Mouse (Mus musculus) kidney, postnatal 0 days (tissue): ENCODE data around the gene Galntl5. TPM values are rescaled to one million over a fixed set of nuclear protein-coding genes. Genes with fewer than 3 reads are reported as not detected.
A peak's percentile ranks its signal among the peaks of the same experiment; 100 is the strongest.
"Not testable (repeated sequence)": the region's sequence is repeated elsewhere in the genome, so short reads cannot be mapped to it uniquely, and the experiment has no call there.

Source experiments
- ATAC-seq: fragments of 200-750 bp; cut with Nextera tagmentation; replicated peaks from 2 replicates; pipeline ENCODE4 v1.8.0; 2017; ENCODE audit warnings: low read depth, moderate number of reproducible peaks, moderate TSS enrichment, moderate library complexity; ENCODE audit not compliant: low FRiP score
- DNase-seq: peaks from one replicate; pipeline ENCODE4 v3.0.0-alpha.2; 2016; ENCODE audit warnings: low spot score
- H3K27ac ChIP-seq: fragments of 300-500 bp; sonication (generic); 2 replicates; pipeline ENCODE4 v1.5.1; 2014; ENCODE audit warnings: mild to moderate bottlenecking
- H3K27me3 ChIP-seq: fragments of 300-500 bp; sonication (generic); 2 replicates; pipeline ENCODE4 v1.6.1; 2014; ENCODE audit warnings: low read length, mixed read lengths; ENCODE audit not compliant: insufficient read depth
- H3K36me3 ChIP-seq: fragments of 300-500 bp; sonication (generic); 2 replicates; pipeline ENCODE4 v1.6.1; 2014; ENCODE audit warnings: low read length, mixed read lengths; ENCODE audit not compliant: insufficient read depth
- H3K4me1 ChIP-seq: fragments of 300-500 bp; sonication (generic); replicated peaks from 2 replicates; pipeline ENCODE4 v1.6.1; 2014; ENCODE audit warnings: antibody characterized with exemption, low read length, mixed read lengths; ENCODE audit not compliant: insufficient read depth
- H3K4me2 ChIP-seq: fragments of 300-500 bp; sonication (generic); 2 replicates; pipeline ENCODE4 v1.6.1; 2014; ENCODE audit warnings: mild to moderate bottlenecking, low read length, moderate library complexity, mixed read lengths
- H3K4me3 ChIP-seq: fragments of 300-500 bp; sonication (generic); replicated peaks from 2 replicates; pipeline ENCODE4 v1.5.1; 2014; ENCODE audit warnings: low read depth, low read length
- H3K9ac ChIP-seq: fragments of 300-500 bp; sonication (generic); 2 replicates; pipeline ENCODE4 v1.6.1; 2014; ENCODE audit warnings: low read depth, low read length
- H3K9me3 ChIP-seq: fragments of 300-500 bp; sonication (generic); replicated peaks from 2 replicates; pipeline ENCODE4 v1.6.1; 2016; ENCODE audit warnings: low read length, inconsistent platforms, mixed read lengths
- CTCF ChIP-seq: IDR thresholded peaks from 2 replicates; pipeline ENCODE4 v1.5.1; 2016; ENCODE audit warnings: antibody characterized with exemption, low read depth, mild to moderate bottlenecking, moderate library complexity
- WGBS: fragments of 180-500 bp; shearing (Covaris S2); extraction: QIAGEN DNeasy Blood & Tissue Kit; methylation state at CpG from one replicate; pipeline ENCODE4 v1.1.7; 2014; 5-methylcytosine and 5-hydroxymethylcytosine counted together
- polyA plus RNA-seq: library from polyadenylated mRNA; unstranded; fragments of >200 nt; fragmentation: Nextera tagmentation; extraction: Ambion mirVana; gene quantifications from 2 replicates; pipeline ENCODE4 v1.2.1, GENCODE M21; 2015

Gene Galntl5
- polyA plus RNA-seq, 1 experiment from 2014 or later: not detected

DNA sequence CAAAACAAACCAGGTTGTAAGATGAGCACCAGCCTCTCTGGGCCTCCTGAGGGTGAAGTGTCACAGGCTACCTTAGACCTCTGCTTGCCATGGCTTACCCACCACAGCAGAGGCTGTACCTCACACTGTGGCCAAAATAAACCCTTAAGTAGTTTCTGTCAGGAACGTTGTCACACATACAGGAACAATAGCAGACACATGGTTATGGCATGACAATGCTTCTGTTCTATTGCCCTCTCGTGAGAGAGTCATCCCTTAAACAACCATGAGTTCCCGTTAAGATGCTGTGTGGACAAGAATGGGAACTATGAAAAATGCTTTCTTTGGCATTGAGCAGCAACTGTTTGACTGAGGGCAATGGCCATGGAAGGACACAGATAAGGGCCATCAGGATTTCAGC, 40.3 kb downstream of the Galntl5 start, which contains the start of gene Galnt11:
TSS of gene Galnt11 (plus strand) at position 301 of the 400 bp plus-strand sequence.
- Histone ChIP-seq H3K27ac (peak within 1 kb of the TSS; percentile 92), H3K9ac (peak within 1 kb of the TSS; percentile 82), H3K4me2 (peak within 1 kb of the TSS; percentile 64), H3K4me1 (0 out of 2 replicates have a peak, but pooled peaks cover 5% of the 10 kb centered on the region), H3K4me3 (peak within 1 kb of the TSS; percentile 46), H3K27me3 (no peaks in the 10 kb centered on the region), H3K9me3 (no peaks in the 10 kb centered on the region), H3K36me3 (no peaks in the 10 kb centered on the region)
- 87% methylated on average over 3 of the region's 3 CpGs for WGBS
- no peak for ATAC-seq
- no peak for DNase-seq
- TF ChIP-seq CTCF: no peak

DNA sequence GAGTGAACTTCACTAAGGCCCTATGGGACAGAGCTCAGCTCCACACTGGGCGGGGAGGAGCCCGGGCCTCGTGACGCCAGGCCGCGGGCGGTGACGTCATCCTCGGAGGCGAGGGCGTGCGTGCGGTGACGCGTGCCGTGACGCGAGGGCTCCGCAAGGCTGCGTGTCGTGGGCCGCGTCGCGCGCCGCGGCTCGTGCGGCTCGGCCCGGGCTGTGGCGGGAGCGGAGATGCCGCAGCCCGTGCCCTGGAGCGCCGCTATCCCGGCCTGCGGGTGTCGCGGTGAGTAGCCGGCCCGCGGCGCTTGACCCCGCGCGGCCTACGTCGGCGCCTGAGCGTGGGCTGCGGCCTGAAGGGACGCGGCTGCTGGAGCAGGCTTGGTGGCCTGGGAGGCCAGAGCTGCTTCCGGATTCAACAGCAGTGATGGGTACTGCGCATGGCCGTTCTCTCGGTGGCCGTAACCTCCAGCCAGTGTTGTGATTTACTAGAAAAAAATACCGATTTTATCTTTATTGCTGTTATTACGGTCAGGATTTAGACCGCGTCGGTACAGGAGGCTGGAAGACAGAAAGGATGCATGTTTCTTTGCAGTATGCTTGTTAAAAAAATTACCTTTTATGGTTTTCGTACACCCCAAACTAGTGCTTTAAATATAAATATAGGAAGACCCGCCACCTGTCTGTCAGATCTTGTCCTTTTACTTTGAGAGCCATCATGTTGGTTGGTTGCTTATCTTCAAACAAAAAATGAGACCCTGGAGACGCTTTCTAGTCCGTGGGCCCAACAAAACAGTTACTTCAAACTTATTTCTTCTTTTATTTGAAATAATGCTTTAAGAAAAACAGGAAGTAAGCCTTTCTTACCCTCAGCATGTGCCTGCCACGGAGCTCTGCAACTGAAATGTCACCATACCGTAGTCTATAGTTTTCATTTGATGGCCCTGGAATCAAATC, 41.8 kb downstream of the Galntl5 start, which contains the start of gene E130116L18Rik:
TSS of gene E130116L18Rik (minus strand) at position 402 of the 951 bp plus-strand sequence.
- Histone ChIP-seq H3K9ac (peak within 1 kb of the TSS; percentile 82), H3K4me3 (peak within 1 kb of the TSS; percentile 46), H3K27me3 (no peaks in the 10 kb centered on the region), H3K4me2 (peak within 1 kb of the TSS; percentile 64), H3K4me1 (0 out of 2 replicates have a peak, but pooled peaks cover 5% of the 10 kb centered on the region), H3K36me3 (no peaks in the 10 kb centered on the region), H3K27ac (peak within 1 kb of the TSS; percentile 92), H3K9me3 (no peaks in the 10 kb centered on the region)
- DNase-seq: peak; percentile 92
- WGBS: 2% methylated on average over 69 of the region's 72 CpGs
- peak; percentile 97 for ATAC-seq
- TF ChIP-seq CTCF: 0 out of 2 replicates have a peak, but pooled peaks have one; percentile 16

DNA sequence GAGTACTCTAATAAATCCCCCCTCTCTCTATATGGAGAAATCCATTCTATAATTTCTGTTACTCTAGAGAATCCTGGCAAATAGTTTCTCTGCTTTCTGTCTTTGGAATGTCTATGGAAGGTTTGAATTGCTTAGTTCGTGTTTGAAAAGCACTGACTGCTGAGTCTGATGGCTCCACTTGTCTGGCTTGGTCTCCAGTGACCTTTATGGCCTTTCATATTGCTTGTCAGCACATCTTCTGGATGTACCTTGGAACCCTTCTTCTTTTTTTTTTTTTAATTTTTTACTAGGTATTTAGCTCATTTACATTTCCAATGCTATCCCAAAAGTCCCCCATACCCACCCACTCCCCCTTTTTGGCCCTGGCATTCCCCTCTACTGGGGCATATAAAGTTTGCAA, 43.1 kb downstream of the Galntl5 start:
- not testable (repeated sequence) for H3K9me3 ChIP-seq, DNase-seq, H3K4me3 ChIP-seq, ATAC-seq, H3K9ac ChIP-seq, H3K4me2 ChIP-seq, H3K27ac ChIP-seq, H3K36me3 ChIP-seq, H3K27me3 ChIP-seq, H3K4me1 ChIP-seq
- WGBS: 88% methylated on average over 1 of the region's 1 CpGs

DNA sequence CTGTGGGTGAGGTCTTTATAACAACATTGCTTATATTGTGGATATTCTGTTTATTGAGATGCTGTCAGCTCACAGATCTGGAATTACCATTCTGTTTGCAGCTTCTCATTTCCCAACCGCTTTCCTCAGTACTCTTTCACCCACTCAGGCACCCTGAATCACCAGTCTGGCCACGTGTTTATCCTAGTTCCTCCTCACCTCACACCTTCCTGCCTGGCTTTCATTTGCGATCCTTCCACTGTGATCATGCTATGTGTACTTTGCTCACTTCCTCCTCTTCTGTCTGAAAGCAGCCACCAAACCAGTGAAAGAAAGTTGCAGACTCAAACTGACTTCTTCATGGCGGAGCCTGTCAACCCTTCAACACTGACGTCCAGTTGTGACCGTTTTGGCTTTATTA, 61.8 kb downstream of the Galntl5 start:
- H3K4me1 ChIP-seq: 0 out of 2 replicates have a peak, but pooled peaks cover 7% of the 10 kb centered on the region
- no peak overlapping the region for H3K27ac ChIP-seq
- no peak overlapping the region for H3K9ac ChIP-seq
- no peak overlapping the region for H3K4me3 ChIP-seq
- 83% methylated on average over 6 of the region's 6 CpGs for WGBS
- H3K27me3 ChIP-seq: no peaks in the 10 kb centered on the region
- H3K9me3 ChIP-seq: no peaks in the 10 kb centered on the region
- ATAC-seq: no peak
- H3K36me3 ChIP-seq: peaks cover 5% of the 10 kb centered on the region; the same call in 1 of the 2 replicates
- no peak for DNase-seq
- H3K4me2 ChIP-seq: no peak overlapping the region
- no peak for TF ChIP-seq CTCF

DNA sequence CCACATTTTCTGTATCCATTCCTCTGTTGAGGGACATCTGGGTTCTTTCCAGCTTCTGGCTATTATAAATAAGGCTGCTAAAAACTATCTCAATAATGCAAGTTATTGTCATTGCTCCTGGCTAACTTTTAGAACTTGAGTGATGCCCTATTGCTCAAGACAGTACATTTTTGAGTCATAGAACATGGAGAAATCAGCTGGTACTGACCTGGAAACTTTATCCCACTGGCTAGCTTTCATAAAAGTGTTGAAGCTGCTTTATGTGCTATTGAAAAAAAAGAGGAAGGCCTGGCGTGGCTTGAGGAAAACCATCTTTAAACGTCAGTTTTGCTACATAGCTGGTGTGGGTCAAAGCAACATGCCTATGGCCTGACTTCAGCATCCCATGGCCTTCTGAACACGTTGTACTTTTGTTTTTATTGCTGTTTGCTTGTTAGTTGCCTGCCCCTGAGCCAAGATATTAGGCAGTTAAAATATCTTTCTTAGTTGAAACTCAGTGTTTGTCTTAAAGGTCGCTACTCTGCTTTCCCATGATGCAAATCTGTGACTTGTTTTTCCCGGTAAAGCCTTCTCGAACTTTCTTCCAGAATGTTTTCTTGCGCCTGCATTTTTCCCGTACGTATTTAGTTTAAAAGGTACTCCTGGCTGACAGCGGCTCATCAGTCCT, 64.7 kb downstream of the Galntl5 start:
- no peaks in the 10 kb centered on the region for H3K9me3 ChIP-seq
- ATAC-seq: no peak
- H3K36me3 ChIP-seq: peaks cover 3% of the 10 kb centered on the region; the same call in 1 of the 2 replicates
- no peak overlapping the region for H3K4me2 ChIP-seq
- H3K4me3 ChIP-seq: no peak overlapping the region
- H3K9ac ChIP-seq: no peak overlapping the region
- peak overlapping the region; percentile 51 for H3K27ac ChIP-seq
- TF ChIP-seq CTCF: no peak
- DNase-seq: peak; percentile 37
- 58% methylated on average over 10 of the region's 10 CpGs for WGBS
- peaks cover 7% of the 10 kb centered on the region; the same call in 1 of the 2 replicates for H3K4me1 ChIP-seq
- H3K27me3 ChIP-seq: no peaks in the 10 kb centered on the region

DNA sequence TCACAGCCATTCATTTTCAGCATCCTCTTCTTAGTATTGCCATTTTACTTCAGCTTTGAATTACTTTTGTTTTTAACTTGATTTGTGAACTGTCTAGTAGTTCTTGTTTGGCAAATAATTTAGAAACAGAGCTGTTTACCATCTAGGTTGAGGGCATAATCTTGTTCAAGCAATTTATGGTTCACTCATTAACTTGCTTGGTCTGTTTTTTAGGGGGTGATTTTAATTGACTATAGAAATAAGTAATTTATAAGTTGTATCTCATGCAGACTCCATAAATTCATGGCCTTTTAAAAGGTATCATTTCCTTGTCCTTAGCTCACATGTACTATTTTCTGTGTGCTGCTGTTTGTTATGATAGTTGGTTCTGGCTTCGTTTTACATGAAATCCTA, 65.2 kb downstream of the Galntl5 start:
- WGBS: 43% methylated on average over 1 of the region's 1 CpGs

More for the DNA sequence above, 65.2 kb downstream of the Galntl5 start:
- Histone ChIP-seq H3K4me3 (no peak overlapping the region), H3K4me2 (no peak overlapping the region), H3K27ac (peak overlapping the region; percentile 51), H3K36me3 (peaks cover 8% of the 10 kb centered on the region; the same call in 1 of the 2 replicates), H3K9me3 (no peaks in the 10 kb centered on the region), H3K9ac (no peak overlapping the region), H3K4me1 (peaks cover 7% of the 10 kb centered on the region; the same call in 1 of the 2 replicates), H3K27me3 (no peaks in the 10 kb centered on the region)
- no peak for DNase-seq
- no peak; the same call in 1 of the 2 replicates for ATAC-seq
- TF ChIP-seq CTCF: no peak
